Mouse (Mus musculus) bone marrow, adult 2 months (tissue): ENCODE measurements around the gene Rhou.

ENCODE experiments used
- CTCF ChIP-seq: fragments of 200-500 bp; IDR thresholded peaks from 2 replicates; pipeline ENCODE4 v1.5.1; 2011; ENCODE audit warnings: low read length, control low read depth; ENCODE audit not compliant: control insufficient read depth, insufficient read depth
- POLR2A ChIP-seq: fragments of 200-500 bp; IDR thresholded peaks from 2 replicates; pipeline ENCODE4 v1.6.1; 2011; ENCODE audit warnings: low read depth, mild to moderate bottlenecking, control low read depth, low read length, borderline replicate concordance; ENCODE audit not compliant: control insufficient read depth

DNA sequence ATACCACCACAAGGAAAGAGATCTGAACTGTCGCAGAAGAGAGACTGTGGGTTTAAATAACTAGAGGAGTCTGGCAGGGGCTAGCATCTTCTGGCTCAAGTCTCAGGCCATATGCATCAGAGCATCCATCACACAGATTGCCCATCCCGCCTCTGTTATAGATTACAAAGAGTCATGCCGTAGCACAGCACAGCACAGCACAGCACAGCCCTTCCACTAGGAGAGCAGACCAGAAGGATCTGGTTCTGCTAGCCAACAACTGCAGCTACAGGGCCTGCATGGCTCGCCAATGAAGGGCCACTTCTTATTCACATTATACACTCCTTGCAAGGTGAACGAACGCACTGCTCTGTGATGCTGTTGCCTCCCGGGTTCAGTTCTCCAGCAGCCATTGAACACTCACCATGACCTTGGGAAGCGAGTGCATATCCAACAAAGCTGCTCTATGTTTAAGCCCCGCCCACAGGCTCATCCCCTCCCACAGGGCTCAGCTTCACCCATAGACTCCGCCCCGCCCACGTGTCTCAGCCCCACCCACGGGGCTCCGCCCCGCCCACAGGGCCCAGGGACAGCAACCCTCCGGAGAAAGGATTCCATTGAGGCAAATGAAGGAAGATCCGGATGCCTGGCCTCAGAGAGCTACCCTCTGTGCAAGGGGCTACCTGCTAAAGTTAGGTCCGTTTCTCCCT is 28.5 kb downstream of the Rhou start:
- no peak for TF ChIP-seq CTCF
- TF ChIP-seq POLR2A: no peak
